Mouse (Mus musculus): ENCODE data around the gene Wdr18.

DNA sequence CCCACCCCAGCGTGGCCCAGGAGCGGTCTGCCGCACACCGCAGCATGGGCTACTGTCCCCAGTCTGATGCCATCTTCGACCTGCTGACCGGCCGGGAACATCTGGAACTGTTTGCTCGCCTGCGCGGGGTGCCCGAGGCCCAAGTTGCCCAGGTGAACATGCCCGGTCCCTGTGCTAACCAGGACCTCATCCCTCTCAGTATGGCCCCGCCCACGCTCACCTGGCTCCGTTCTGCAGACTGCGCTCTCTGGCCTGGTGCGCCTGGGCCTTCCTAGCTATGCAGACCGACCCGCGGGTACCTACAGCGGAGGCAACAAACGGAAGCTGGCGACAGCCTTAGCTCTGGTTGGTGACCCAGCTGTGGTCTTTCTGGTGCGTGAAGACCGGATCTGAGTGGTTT, 53.7 kb downstream of the Wdr18 start:
- TF ChIP-seq CTCF (IDR thresholded peaks at IDR 0.05; ENCODE audit: low read depth), result no peak
- no peak for TF ChIP-seq EP300 (IDR thresholded peaks at IDR 0.05; ENCODE audit: low read depth)

All from liver, embryonic 14.5 days (tissue).